Comparison of ENCODE assay signal across 8 mouse cellular contexts in genomic region chr17:64601091-64601750, GRCm38 (mm10). TPM values are rescaled to one million over a fixed set of nuclear protein-coding genes. Genes with fewer than 3 reads are reported as not detected.
DNase-seq lines count a peak whose midpoint lies in the region; ATAC-seq and TF ChIP-seq lines count a peak whose summit lies in the region.

No protein-coding gene starts in this region.

- WGBS in hindbrain, postnatal 0 days, result under 1% methylated on average over 73 of the region's 73 CpGs
- WGBS in liver, adult 2 months, result under 1% methylated on average over 73 of the region's 73 CpGs
- WGBS in stomach, embryonic 16.5 days, result under 1% methylated on average over 73 of the region's 73 CpGs

- no peaks in the 10 kb centered on the region for H3K27me3 ChIP-seq in hindbrain, postnatal 0 days (ENCODE audit: insufficient read depth, low read length)
- H3K27me3 ChIP-seq in liver, adult 2 months (ENCODE audit: control insufficient read depth, insufficient read depth, low read length), result no peaks in the 10 kb centered on the region
- H3K27me3 ChIP-seq in myocyte (ENCODE audit: control insufficient read depth, insufficient read depth, insufficient read length), result no peaks in the 10 kb centered on the region
- no peaks in the 10 kb centered on the region for H3K27me3 ChIP-seq in stomach, embryonic 16.5 days (ENCODE audit: control insufficient read depth, insufficient read depth, low read length)

- no peaks in the 10 kb centered on the region for H3K9me3 ChIP-seq in hindbrain, postnatal 0 days (ENCODE audit: low read length)
- H3K9me3 ChIP-seq in stomach, embryonic 16.5 days (replicated peaks; ENCODE audit: control insufficient read depth, low read length), result no peaks in the 10 kb centered on the region

- peak overlapping the region; percentile 91 for H3K27ac ChIP-seq in hindbrain, postnatal 0 days
- peak overlapping the region; percentile 89 for H3K27ac ChIP-seq in liver, adult 2 months (replicated peaks; ENCODE audit: insufficient read depth, low read depth, low read length)
- H3K27ac ChIP-seq in stomach, embryonic 16.5 days (ENCODE audit: low read length), result peak overlapping the region; percentile 96

- peak; percentile 33 for ATAC-seq in hindbrain, postnatal 0 days
- ATAC-seq in stomach, embryonic 16.5 days (ENCODE audit: insufficient read depth, low FRiP score), result peak; percentile 42

- H3K4me1 ChIP-seq in hindbrain, postnatal 0 days (ENCODE audit: insufficient read depth, low read length), result peaks cover 12% of the 10 kb centered on the region
- peaks cover 18% of the 10 kb centered on the region for H3K4me1 ChIP-seq in liver, adult 2 months (ENCODE audit: control insufficient read depth, insufficient read depth, low read length)
- H3K4me1 ChIP-seq in stomach, embryonic 16.5 days (ENCODE audit: control insufficient read depth, insufficient read depth, low read length), result peaks cover 33% of the 10 kb centered on the region

- H3K4me3 ChIP-seq in hindbrain, postnatal 0 days (ENCODE audit: low read length), result peak overlapping the region; percentile 70
- H3K4me3 ChIP-seq in liver, adult 2 months (ENCODE audit: insufficient read depth, low read depth, low read length), result peak overlapping the region; percentile 86
- peak overlapping the region; percentile 87 for H3K4me3 ChIP-seq in myocyte
- peak overlapping the region; percentile 95 for H3K4me3 ChIP-seq in stomach, embryonic 16.5 days (replicated peaks; ENCODE audit: low read length)

- H3K36me3 ChIP-seq in hindbrain, postnatal 0 days (ENCODE audit: insufficient read depth, low read length), result no peaks in the 10 kb centered on the region
- peaks cover 4% of the 10 kb centered on the region for H3K36me3 ChIP-seq in liver, adult 2 months (ENCODE audit: control insufficient read depth, insufficient read depth, low read length)
- H3K36me3 ChIP-seq in myocyte (ENCODE audit: control insufficient read depth, insufficient read depth), result no peaks in the 10 kb centered on the region
- no peaks in the 10 kb centered on the region for H3K36me3 ChIP-seq in stomach, embryonic 16.5 days (ENCODE audit: control insufficient read depth, insufficient read depth, low read length)

- H3K4me2 ChIP-seq in hindbrain, postnatal 0 days (ENCODE audit: low read depth, low read length), result peak overlapping the region; percentile 97
- H3K4me2 ChIP-seq in myocyte (ENCODE audit: low read depth), result peak overlapping the region; percentile 95
- peak overlapping the region; percentile 74 for H3K4me2 ChIP-seq in stomach, embryonic 16.5 days (ENCODE audit: low read depth, low read length)

- peak overlapping the region; percentile 83 for H3K9ac ChIP-seq in hindbrain, postnatal 0 days (replicated peaks; ENCODE audit: low read length)
- peak overlapping the region; percentile 99 for H3K9ac ChIP-seq in liver, adult 2 months (ENCODE audit: low read depth, low read length)
- H3K9ac ChIP-seq in stomach, embryonic 16.5 days (ENCODE audit: low read length), result peak overlapping the region; percentile 97

- TF ChIP-seq CTCF in hindbrain, postnatal 0 days (IDR thresholded peaks at IDR 0.05; ENCODE audit: low read depth), result no peak
- TF ChIP-seq CTCF in liver, adult 2 months (IDR thresholded peaks at IDR 0.05; ENCODE audit: low read depth, low read length), result no peak

- DNase-seq in urinary bladder, adult 18-20 months (ENCODE audit: low spot score in 2 of 2), result peak; percentile 35 to 77
- no peak for DNase-seq in urinary bladder, postnatal 10 days (ENCODE audit: low spot score)
- peak; percentile 63 to 65 for DNase-seq in cerebellum, postnatal 36 days
- peak; percentile 73 for DNase-seq in gastrocnemius, postnatal 10 days
- DNase-seq in hindbrain, postnatal 0 days (ENCODE audit: low spot score), result peak; percentile 53
- no peak for DNase-seq in liver, adult 2 months (ENCODE audit: extremely low read depth, low read depth, low spot score)

- peak overlapping the region; percentile 86 for H3ac ChIP-seq in myocyte (ENCODE audit: control insufficient read depth, insufficient read length)

- TF ChIP-seq POLR2A in liver, adult 2 months (IDR thresholded peaks at IDR 0.05; ENCODE audit: extremely low read depth, insufficient read depth, low read length), result 0 out of 2 replicates have a peak, but pooled peaks have one; percentile 3
- peak; percentile 15 for TF ChIP-seq POLR2A in myocyte (IDR thresholded peaks at IDR 0.05; ENCODE audit: insufficient read length, low read depth)

- peaks cover 26% of the 10 kb centered on the region; the same call in 1 of the 2 replicates for H3K79me2 ChIP-seq in liver, adult 2 months (ENCODE audit: control insufficient read depth, insufficient read depth, low read length)
- peaks cover 37% of the 10 kb centered on the region for H3K79me2 ChIP-seq in myocyte (ENCODE audit: control insufficient read depth, insufficient read depth)

TF ChIP-seq in myocyte, 11 proteins besides CTCF, POLR2A, EP300 and RAD21:
- TF ChIP-seq MYOG (IDR thresholded peaks at IDR 0.05; ENCODE audit: control insufficient read depth in 1 of 3, insufficient read depth in 1 of 3, insufficient read length in 2 of 3, low read depth in 2 of 3), result peak in 1 of 3 experiments; percentile 11
- no peak for TF ChIP-seq TCF3 (IDR thresholded peaks at IDR 0.05; ENCODE audit: insufficient read length, low read depth)
- peak in 1 of 3 experiments; percentile 2 for TF ChIP-seq MYOD1 (IDR thresholded peaks at IDR 0.05; ENCODE audit: control insufficient read depth in 1 of 3, insufficient read length in 2 of 3, low read depth in 2 of 3)
- no peak for TF ChIP-seq SRF (IDR thresholded peaks at IDR 0.05; ENCODE audit: control insufficient read depth, insufficient read length, low read depth)
- no peak for TF ChIP-seq USF1 (IDR thresholded peaks at IDR 0.05; ENCODE audit: low read depth)

RNA-seq across cellular contexts. Expression of gene Man2a1, which starts 0.7 kb away (rescaled TPM):
- total RNA-seq in gastrocnemius, postnatal 10 days (2021), result 10 to 100 TPM; 26.8 to 35.2 TPM
- total RNA-seq in hindbrain, postnatal 0 days (2014; rRNA removed), result 14.9 and 15.8 TPM in 2 replicates
- 2.6 and 3.3 TPM in 2 replicates for polyA plus RNA-seq in hindbrain, postnatal 0 days (2015; fragmentation: Nextera tagmentation; extraction: Ambion mirVana)
- total RNA-seq in liver, adult 2 months (2014; rRNA removed), result 93.6 and 109 TPM in 2 replicates
- polyA plus RNA-seq in liver, adult 2 months (2012; rRNA removed), result 25.4 and 34.5 TPM in 2 replicates
- 8.6 TPM for polyA plus RNA-seq in myocyte (2012; fragmentation: generic; extraction: Trizol)
- polyA plus RNA-seq in stomach, embryonic 16.5 days (2015; fragmentation: Nextera tagmentation; extraction: Ambion mirVana), result 11.9 and 13.7 TPM in 2 replicates

Comparison
In these comparisons a context has a peak if more than half of its experiments do, and no peak if none do; other contexts are left out.
1. DNase-seq: peak in urinary bladder, adult 18-20 months (2 of 2), cerebellum, postnatal 36 days (2 of 2), gastrocnemius, postnatal 10 days (single experiment) and hindbrain, postnatal 0 days (single experiment); none in urinary bladder, postnatal 10 days (single experiment) and liver, adult 2 months (single experiment).
2. Peak in every context shown above with its lines, with median percentiles within 50 percentile points of each other: H3K27ac ChIP-seq, H3K4me2 ChIP-seq, H3K4me3 ChIP-seq and H3K9ac ChIP-seq.